Mouse (Mus musculus) bone marrow, adult 2 months (tissue): ENCODE results near the gene B020031M17Rik.
"Not testable (repeated sequence)": the region's sequence is repeated elsewhere in the genome, so short reads cannot be mapped to it uniquely, and the experiment has no call there.

Experiments
- CTCF ChIP-seq: fragments of 200-500 bp; IDR thresholded peaks from 2 replicates; pipeline ENCODE4 v1.5.1; 2011; ENCODE audit warnings: low read length, control low read depth; ENCODE audit not compliant: control insufficient read depth, insufficient read depth
- POLR2A ChIP-seq: fragments of 200-500 bp; IDR thresholded peaks from 2 replicates; pipeline ENCODE4 v1.6.1; 2011; ENCODE audit warnings: low read depth, mild to moderate bottlenecking, control low read depth, low read length, borderline replicate concordance; ENCODE audit not compliant: control insufficient read depth

GRCm38 (mm10) chr13:119929172-119929571 is 21.4 kb downstream of the B020031M17Rik start, which contains the start of gene Gm21761:
- TF ChIP-seq CTCF, POLR2A: not testable (repeated sequence)
